Mouse (Mus musculus) embryonic fibroblast, embryonic 13.5 days (primary cell): ENCODE measurements at regions not wholly inside any gene's neighbourhood (a gene's known extent, or its start where the extent isn't known, plus 50 kb on each side); places are given as distances from the start of the nearest gene placed in this dataset.

ENCODE experiments used
- CTCF ChIP-seq: IDR thresholded peaks from 2 replicates; pipeline ENCODE4 v1.5.1; 2011; ENCODE audit warnings: mild to moderate bottlenecking, control low read depth, low read length, moderate library complexity, borderline replicate concordance; ENCODE audit not compliant: insufficient read depth
- POLR2A ChIP-seq: IDR thresholded peaks from 2 replicates; pipeline ENCODE4 v1.6.1; 2011; ENCODE audit warnings: low read depth, mild to moderate bottlenecking, control low read depth, low read length, moderate library complexity

- TF ChIP-seq CTCF (no peak), POLR2A (no peak)
Measured at GRCm38 (mm10) chr6:94413297-94413986, 86.7 kb upstream of the Slc25a26 start.
